Mouse (Mus musculus) monocyte, adult 5-6 weeks (primary cell): Measurements from ENCODE around the gene Ctsf. TPM values are rescaled to one million over a fixed set of nuclear protein-coding genes. Genes with fewer than 3 reads are reported as not detected.
"Not testable (repeated sequence)": the region's sequence is repeated elsewhere in the genome, so short reads cannot be mapped to it uniquely, and the experiment has no call there.

ENCODE experiments used
- ATAC-seq: fragments of 153-309, 156-312 bp; replicated peaks from 2 replicates; pipeline ENCODE4 v1.8.0; 2017; ENCODE audit warnings: mild to moderate bottlenecking; ENCODE audit not compliant: low TSS enrichment, insufficient number of reproducible peaks, severe bottlenecking, poor library complexity, low FRiP score
- total RNA-seq: library from RNA; stranded (forward); fragments of 200-1000, 200-491, 200-594 nt; gene quantifications from 3 replicates; pipeline ENCODE4 v1.2.3, GENCODE M21; 2017

Ctsf gene
- total RNA-seq, 1 experiment from 2014 or later: not detected

GRCm38 (mm10) chr19:4842611-4843010 is 12.3 kb upstream of the Ctsf start:
- ATAC-seq: no peak

- no peak for ATAC-seq
Observed at GRCm38 (mm10) chr19:4845846-4846245, 9.1 kb upstream of the Ctsf start.

- no peak for ATAC-seq
Observed at GRCm38 (mm10) chr19:4847490-4847889, 7.4 kb upstream of the Ctsf start.

DNA sequence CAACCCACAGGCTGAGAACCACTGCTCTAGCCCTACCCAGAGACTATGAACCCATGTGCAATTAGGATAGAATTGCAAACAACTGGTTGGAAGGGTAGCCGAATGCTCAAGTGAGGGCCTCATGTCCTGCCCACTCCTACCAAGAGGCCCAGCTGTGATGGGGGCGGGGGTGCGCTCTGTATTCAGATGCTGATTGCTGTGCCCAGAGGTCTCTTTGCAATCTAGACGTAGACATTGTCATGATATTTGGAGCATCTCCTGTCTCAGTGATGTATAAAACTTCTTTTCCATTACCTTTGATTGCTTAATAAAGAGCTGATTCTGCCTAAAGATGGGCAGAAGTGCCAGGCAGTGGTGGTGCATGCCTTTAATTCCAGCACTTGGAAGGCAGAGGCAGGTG is 5.1 kb upstream of the Ctsf start:
- ATAC-seq: no peak

DNA sequence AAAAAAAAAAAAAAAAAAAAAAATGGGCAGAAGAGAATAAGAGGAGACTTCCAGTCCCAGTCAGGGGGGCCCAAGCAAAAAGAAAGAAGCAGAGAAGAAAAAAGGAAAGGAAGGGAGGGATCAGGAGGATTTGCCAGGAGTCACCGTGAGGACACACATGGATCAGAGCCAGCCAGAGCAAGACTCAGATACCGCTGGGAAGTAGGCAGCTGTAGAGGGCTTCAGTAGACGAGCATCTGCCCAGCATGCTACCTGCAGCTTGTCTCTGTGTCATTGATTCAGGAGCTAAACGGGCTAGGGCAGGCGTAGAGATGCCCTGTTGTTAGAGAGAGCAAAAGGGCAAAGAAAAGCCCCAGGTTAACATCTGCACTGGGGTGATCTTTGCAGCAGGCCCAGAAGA is 4.6 kb upstream of the Ctsf start:
- ATAC-seq: no peak

DNA sequence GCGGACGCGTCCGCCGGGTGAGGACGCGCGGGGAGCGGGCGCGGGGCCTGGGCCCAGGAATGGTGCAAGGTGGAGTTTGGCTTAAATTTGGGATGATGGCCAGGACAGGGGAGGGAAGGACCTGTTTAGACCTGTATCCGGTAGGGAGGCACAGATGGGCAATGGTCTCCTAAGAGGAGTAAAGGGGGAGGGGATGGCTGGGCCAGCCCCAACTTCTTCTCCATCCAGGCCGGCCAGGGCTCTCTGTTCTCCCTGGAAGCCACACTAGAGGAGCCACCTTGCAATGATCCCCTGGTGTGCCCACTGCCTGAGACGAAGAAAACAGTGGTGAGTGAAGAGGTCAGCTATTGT is 515 bp downstream of the Ctsf start:
- ATAC-seq: no peak

DNA sequence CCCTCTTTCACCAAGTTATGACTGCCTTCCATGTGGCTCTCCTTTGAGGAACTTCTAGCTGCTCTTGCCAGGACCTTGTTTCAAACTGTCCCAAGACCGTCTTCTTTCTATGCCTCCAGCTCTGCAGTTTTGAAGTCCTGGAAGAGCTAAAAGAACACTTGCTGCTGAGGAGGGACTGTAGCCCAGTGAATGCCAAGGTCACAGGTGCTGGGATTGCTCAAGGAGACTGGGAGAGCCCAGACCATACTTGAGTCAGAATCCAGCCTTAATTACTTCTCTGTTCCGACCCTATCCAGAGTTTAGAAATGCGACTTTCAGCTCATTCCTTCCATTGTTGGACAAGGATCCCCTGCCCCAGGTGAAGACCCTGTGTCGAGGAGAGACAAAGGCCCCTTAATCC is 1.0 kb downstream of the Ctsf start:
- no peak for ATAC-seq

DNA sequence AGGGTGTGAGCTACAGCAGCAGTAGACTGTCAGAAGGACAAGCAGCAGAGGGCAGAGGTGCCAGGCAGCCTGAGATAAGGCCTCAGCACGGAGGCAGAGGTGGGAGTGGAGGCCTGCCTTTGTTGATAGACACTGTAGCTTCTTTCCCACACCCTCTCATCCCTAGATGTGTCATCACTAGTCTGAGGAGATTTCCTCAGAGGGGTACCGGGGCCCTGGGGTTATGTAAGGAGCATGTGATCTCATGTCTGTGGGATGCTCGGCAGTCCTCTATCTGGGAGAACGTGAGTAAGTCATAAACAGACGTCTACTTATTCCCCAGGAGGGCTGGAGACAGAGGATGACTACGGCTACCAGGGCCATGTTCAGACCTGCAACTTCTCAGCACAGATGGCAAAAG is 4.2 kb downstream of the Ctsf start:
- ATAC-seq: no peak

- no peak for ATAC-seq
Observed at GRCm38 (mm10) chr19:4863048-4863447, 8.1 kb downstream of the Ctsf start.

DNA sequence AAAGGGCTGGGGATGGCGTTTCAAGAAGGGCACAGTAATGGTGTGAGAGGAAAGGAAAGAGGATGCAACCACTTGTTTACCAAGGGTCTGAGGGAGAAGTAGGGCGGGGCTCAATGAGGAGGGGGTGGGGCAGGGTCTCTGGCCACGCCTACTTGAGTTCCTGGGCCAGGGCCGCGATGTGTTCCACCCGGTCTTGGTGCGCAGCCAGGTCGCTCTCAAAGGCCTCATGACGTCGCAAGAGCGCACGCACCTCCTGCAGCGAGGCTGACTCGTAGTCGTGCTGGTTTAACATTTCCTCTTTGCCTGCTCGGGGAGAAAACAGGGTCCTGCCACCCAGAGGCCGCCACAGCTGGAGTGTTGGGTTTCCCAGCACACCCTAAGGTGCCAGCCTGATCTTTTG is 10.2 kb downstream of the Ctsf start:
- no peak for ATAC-seq

GRCm38 (mm10) chr19:4874613-4875012 is 19.7 kb downstream of the Ctsf start:
- ATAC-seq: not testable (repeated sequence)

DNA sequence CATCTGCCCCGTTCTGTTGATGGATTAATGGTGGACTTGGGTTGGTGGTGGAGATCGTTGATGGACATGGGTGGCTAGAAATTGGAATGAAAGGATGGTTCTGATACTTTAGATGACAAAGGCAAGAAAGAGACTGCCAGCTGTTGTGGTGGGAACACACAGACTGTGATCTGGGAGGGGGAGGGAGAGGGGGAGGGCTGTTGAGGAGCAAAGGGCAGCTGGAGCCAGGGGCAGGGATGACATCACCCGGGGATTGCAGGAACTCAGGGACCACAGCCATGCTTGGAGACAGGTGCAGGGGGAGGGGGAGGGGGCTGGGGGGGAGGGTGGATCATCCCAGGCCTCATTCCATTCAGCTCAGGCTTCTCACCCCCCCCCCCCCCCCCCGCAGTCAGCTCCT is 21.3 kb downstream of the Ctsf start:
- no peak for ATAC-seq

DNA sequence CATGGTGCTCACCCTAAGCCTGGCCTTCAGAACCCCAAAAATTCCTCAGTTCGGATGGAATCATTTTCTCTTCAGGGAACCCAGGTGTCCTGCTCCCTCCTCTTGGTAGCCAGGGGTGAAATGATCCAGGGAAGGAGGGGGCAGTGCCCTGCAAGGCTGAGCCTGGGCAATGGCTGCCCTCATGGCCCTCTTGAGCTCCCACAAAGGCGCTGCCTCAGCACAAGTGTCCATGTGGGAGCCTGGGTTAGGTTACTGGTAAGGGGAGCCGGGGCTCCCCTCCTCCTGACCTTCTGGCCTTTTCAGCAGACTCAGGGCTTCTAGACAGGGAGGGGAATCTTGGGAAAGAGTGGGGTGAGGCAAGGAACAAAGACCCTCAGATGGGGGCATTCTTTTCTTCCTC is 21.8 kb downstream of the Ctsf start:
- no peak for ATAC-seq

- ATAC-seq: no peak
Observed at GRCm38 (mm10) chr19:4877785-4878184, 22.9 kb downstream of the Ctsf start, which contains the start of gene Actn3. TSS of gene Actn3 (minus strand) at chr19:4877909.

DNA sequence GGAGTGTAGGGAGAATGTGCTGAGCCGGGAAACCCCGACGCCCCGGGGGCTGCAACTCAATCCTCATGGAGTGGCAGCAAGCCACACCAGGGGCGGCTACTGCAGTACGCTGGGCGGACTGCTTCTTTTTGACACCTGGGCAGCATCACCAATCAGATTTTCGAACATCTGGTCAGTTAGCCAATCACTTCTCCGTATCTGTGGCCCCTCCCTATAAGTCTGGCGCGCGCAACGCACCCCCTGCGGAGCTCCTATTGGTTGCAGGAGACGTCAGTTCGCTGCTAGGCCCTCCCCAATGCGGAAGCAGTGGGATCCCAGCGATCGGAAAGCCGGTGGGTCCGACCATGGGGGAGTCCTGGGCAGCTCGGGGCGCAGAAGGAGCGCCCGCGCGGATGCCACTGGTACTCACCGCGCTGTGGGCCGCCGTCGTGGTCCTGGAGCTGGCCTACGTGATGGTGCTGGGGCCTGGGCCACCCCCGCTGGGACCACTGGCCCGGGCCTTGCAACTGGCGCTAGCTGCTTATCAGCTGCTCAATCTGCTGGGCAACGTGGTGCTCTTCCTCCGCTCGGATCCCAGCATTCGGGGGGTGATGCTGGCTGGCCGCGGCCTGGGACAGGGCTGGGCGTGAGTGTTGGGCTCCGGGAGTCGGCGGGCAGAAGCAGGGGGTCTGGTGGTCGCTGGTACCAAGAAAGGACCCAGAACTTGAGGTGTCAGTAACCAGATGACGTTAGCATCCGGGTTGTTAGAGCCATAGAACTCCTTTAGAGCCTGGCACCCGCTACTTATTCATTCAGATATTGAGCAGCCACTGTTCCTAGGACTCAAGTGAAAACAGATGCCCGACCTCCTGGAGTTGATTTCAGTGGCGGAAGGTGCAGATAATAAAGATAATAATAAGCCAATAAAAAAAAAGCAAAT is 23.7 kb downstream of the Ctsf start, which contains the start of gene Zdhhc24:
Gene Zdhhc24 (plus strand): TSS at position 264 of the 919 bp plus-strand sequence.
- peak; percentile 99 for ATAC-seq

- no peak for ATAC-seq
Observed at GRCm38 (mm10) chr19:4879324-4879703, 24.4 kb downstream of the Ctsf start.

- no peak for ATAC-seq
Observed at GRCm38 (mm10) chr19:4883961-4884360, 29.0 kb downstream of the Ctsf start.

GRCm38 (mm10) chr19:4889791-4890190 is 34.9 kb downstream of the Ctsf start:
- no peak for ATAC-seq

GRCm38 (mm10) chr19:4891798-4892197 is 36.9 kb downstream of the Ctsf start:
- ATAC-seq: no peak

GRCm38 (mm10) chr19:4896780-4897520 is 42.0 kb downstream of the Ctsf start:
- ATAC-seq: no peak
